Mouse (Mus musculus): ENCODE data around the gene Rgs9. TPM values are rescaled to one million over a fixed set of nuclear protein-coding genes. Genes with fewer than 3 reads are reported as not detected.

Rgs9 gene
- total and polyA plus RNA-seq, 3 experiments, result 0.55 to 1.4 (median 1.2) TPM

GRCm38 (mm10) chr11:109258941-109259910 lies 38.7 kb downstream of the Rgs9 start:
- dilution Hi-C loops (cut with MboI; ENCODE audit: extremely low pct_ligation_motif_present, extremely low pct_unique_long_range_greater_than_20kb, low sequenced_read_pairs) (no loop called here), in situ Hi-C loops (cut with MboI; ENCODE audit: low pct_ligation_motif_present, low pct_unique_long_range_greater_than_20kb, low sequenced_read_pairs) (loop anchor here (25.0 kb wide), 1 partner anchor 603 kb away; no protein-coding TSS in a partner anchor)
- H3K4me1 ChIP-seq (ENCODE audit: control insufficient read depth in 1 of 2, insufficient read depth in 2 of 2), result peaks cover 7 to 22% of the 10 kb centered on the region in 2 experiments; a peak in 3 of 4 replicates
- H3K9ac ChIP-seq (ENCODE audit: insufficient read depth, low read depth), result no peak overlapping the region
- no peaks in the 10 kb centered on the region for H3K36me3 ChIP-seq (replicated peaks in 1 of 2; ENCODE audit: control insufficient read depth in 1 of 2, insufficient read depth in 1 of 2, low read length in 1 of 2)
- no peak overlapping the region for H3K4me2 ChIP-seq (ENCODE audit: insufficient read depth, low read depth, poor library complexity, severe bottlenecking)
- no peak for DNase-seq (ENCODE audit: extremely low read depth)
- H3K9me3 ChIP-seq (replicated peaks; ENCODE audit: low read length), result peaks cover 7% of the 10 kb centered on the region
- H3K4me3 ChIP-seq (replicated peaks in 1 of 3; ENCODE audit: low read depth in 2 of 3, low read length in 2 of 3, poor library complexity in 1 of 3), result no peak overlapping the region
- TF ChIP-seq ZC3H11A (IDR thresholded peaks at IDR 0.05; ENCODE audit: low read depth, low read length) (no peak), MXI1 (IDR thresholded peaks at IDR 0.05; ENCODE audit: low read depth, low read length) (no peak), ZNF384 (IDR thresholded peaks at IDR 0.05; ENCODE audit: low read depth, low read length) (no peak), ELF1 (IDR thresholded peaks at IDR 0.05; ENCODE audit: low read depth, low read length) (no peak), ETS1 (conservative IDR thresholded peaks at IDR 0.05; ENCODE audit: low read depth, low read length) (no peak), NRF1 (IDR thresholded peaks at IDR 0.05; ENCODE audit: low read depth, low read length) (no peak), KAT2A (IDR thresholded peaks at IDR 0.05; ENCODE audit: insufficient replicate concordance, low read length) (no peak), GABPA (IDR thresholded peaks at IDR 0.05; ENCODE audit: insufficient replicate concordance, low read depth, low read length) (no peak), CHD1 (IDR thresholded peaks at IDR 0.05; ENCODE audit: low read depth, low read length) (no peak)
- no peak overlapping the region for H3K27ac ChIP-seq (ENCODE audit: insufficient read depth, low read depth)
- H3K79me2 ChIP-seq (replicated peaks; ENCODE audit: control insufficient read depth, extremely low read depth, insufficient read depth, poor library complexity, severe bottlenecking), result no peaks in the 10 kb centered on the region
- no peaks in the 10 kb centered on the region for H3K27me3 ChIP-seq (replicated peaks)

GRCm38 (mm10) chr11:109257824-109258223 lies 40.1 kb downstream of the Rgs9 start:
- Histone ChIP-seq H3K4me2 (ENCODE audit: insufficient read depth, low read depth, poor library complexity, severe bottlenecking) (no peak overlapping the region), H3K27me3 (replicated peaks) (no peaks in the 10 kb centered on the region), H3K79me2 (replicated peaks; ENCODE audit: control insufficient read depth, extremely low read depth, insufficient read depth, poor library complexity, severe bottlenecking) (no peaks in the 10 kb centered on the region), H3K4me1 (ENCODE audit: control insufficient read depth in 1 of 2, insufficient read depth in 2 of 2) (peaks cover 7 to 17% of the 10 kb centered on the region in 2 experiments; a peak in 3 of 4 replicates), H3K9me3 (replicated peaks; ENCODE audit: low read length) (peaks cover 7% of the 10 kb centered on the region), H3K36me3 (replicated peaks in 1 of 2; ENCODE audit: control insufficient read depth in 1 of 2, insufficient read depth in 1 of 2, low read length in 1 of 2) (no peaks in the 10 kb centered on the region), H3K27ac (ENCODE audit: insufficient read depth, low read depth) (no peak overlapping the region), H3K4me3 (replicated peaks in 1 of 3; ENCODE audit: low read depth in 2 of 3, low read length in 2 of 3, poor library complexity in 1 of 3) (no peak overlapping the region), H3K9ac (ENCODE audit: insufficient read depth, low read depth) (no peak overlapping the region)
- TF ChIP-seq TBP (conservative IDR thresholded peaks at IDR 0.05; ENCODE audit: low read depth, low read length), result no peak
- TF ChIP-seq RCOR1 (conservative IDR thresholded peaks at IDR 0.05; ENCODE audit: low read depth, low read length), result no peak
- no peak for TF ChIP-seq TCF12 (IDR thresholded peaks at IDR 0.05; ENCODE audit: low read depth, low read length)
- no peak for TF ChIP-seq USF1 (IDR thresholded peaks at IDR 0.05; ENCODE audit: low read depth, low read length)
- TF ChIP-seq GABPA (IDR thresholded peaks at IDR 0.05; ENCODE audit: insufficient replicate concordance, low read depth, low read length), result no peak
- TF ChIP-seq EP300 (IDR thresholded peaks at IDR 0.05; ENCODE audit: low read length), result no peak
- no peak for TF ChIP-seq UBTF (IDR thresholded peaks at IDR 0.05; ENCODE audit: low read depth, low read length)
- TF ChIP-seq USF2 (conservative IDR thresholded peaks at IDR 0.05; ENCODE audit: low read depth, low read length), result no peak
- TF ChIP-seq POLR2A (IDR thresholded peaks at IDR 0.05; ENCODE audit: low read depth, low read length), result no peak
- TF ChIP-seq MAZ (IDR thresholded peaks at IDR 0.05; ENCODE audit: low read depth, low read length), result no peak
- in situ Hi-C loops (cut with MboI; ENCODE audit: low pct_ligation_motif_present, low pct_unique_long_range_greater_than_20kb, low sequenced_read_pairs), result loop anchor here (25.0 kb wide), 1 partner anchor 604 kb away; no protein-coding TSS in a partner anchor
- DNase-seq (ENCODE audit: extremely low read depth), result no peak
- dilution Hi-C loops (cut with MboI; ENCODE audit: extremely low pct_ligation_motif_present, extremely low pct_unique_long_range_greater_than_20kb, low sequenced_read_pairs), result no loop called here

Measured in CH12.LX (cell line).